Mouse (Mus musculus) brain, adult 2 months (tissue): ENCODE data around the gene Ocel1.
"Not testable (repeated sequence)": the region's sequence is repeated elsewhere in the genome, so short reads cannot be mapped to it uniquely, and the experiment has no call there.

Experiments
- DNase-seq: peaks from one replicate; pipeline ENCODE4 v3.0.0; 2011; ENCODE audit warnings: low read depth, low spot score

Gene Ocel1

DNA sequence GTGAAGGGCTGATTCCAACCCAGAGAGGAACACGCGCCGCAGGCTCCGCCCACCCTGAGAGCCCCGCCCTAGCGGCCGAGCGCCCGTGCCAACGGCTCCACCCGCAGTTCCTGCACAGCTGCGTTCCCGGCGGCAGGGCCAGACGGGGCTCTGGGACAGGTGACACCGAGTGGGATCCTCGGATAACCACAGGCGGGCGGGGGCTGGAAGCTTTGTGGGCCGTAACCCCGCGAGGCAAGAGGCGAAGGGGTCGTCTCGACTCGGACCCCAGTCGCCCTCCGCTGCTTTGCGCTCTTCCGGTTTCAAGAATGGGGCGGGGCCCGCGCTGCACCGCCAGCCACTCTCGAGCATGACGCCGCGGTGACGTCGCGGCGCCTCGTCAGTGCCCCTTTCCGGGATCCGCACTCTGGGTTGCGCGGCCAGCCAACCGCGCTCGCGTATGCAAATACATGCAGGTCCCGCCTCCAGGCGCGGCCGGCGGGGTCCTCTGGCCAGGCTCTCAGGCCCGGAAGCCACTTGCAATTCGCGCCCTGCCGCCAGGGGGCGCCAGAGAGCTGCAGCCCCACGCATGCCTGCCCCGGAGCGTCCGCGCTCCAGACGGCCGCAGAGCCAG is at the start of gene Ocel1:
Ocel1 (plus strand) TSS at position 63 of the 613 bp plus-strand sequence.
- DNase-seq = peak; percentile 99

DNA sequence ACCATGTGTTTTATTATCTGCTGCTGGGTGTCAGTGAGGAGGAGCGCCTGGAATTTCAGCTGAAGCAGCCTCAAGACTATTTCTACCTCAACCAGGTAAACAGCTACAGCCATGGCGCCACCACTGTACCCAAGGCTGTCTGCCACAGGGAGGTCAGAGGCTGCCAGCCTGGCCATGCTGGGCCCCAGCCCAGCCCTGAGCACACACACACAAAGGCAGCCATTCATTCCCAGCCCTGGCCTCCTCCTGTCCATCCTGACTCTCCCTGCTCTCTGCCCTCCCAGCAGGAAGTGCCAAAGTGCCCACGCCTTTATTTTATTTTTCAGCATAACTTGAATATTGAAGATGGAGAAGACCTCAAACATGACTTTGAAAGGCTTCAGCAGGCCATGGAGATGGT is 48.2 kb upstream of the Ocel1 start:
- DNase-seq = peak; percentile 69

DNA sequence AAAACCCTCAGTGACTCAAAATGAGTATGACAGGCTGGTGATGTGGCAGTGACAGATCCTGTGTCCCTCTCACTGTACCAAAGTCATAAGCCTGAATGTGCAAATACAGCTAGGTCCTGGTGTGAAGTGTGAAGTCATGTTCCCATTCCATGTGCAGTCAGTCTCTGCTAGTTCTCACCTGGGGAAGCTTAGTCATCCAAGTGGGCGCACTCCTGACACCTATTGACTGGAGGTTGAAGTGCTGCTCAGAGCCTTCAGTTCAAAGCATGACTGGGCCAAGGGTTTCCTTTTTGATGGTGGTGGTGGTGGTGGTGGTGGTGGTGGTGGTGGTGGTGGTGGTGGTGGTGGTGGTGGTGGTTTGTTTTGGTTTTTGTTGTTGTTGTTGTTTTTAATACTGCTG is 46.2 kb upstream of the Ocel1 start:
- DNase-seq = peak; percentile 58

DNA sequence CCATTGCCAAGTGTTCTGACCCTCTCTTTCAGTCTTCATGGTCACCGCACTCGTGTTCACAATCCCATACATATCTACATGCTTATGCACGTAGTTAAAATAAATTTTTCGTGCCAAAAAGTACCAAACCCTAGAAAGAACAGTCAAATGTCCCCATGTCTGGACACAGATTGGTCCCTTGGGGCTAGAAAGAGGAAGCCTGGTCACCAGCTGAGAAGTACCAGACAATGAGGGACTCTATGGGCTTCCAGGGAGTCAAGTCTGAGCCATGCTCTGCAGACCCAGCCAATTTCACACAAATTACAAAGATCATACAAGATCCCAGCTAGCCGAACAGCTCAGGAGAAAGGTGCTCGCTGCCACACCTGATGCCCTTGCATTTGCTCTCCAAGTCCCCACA is 33.3 kb upstream of the Ocel1 start:
- not testable (repeated sequence) for DNase-seq

DNA sequence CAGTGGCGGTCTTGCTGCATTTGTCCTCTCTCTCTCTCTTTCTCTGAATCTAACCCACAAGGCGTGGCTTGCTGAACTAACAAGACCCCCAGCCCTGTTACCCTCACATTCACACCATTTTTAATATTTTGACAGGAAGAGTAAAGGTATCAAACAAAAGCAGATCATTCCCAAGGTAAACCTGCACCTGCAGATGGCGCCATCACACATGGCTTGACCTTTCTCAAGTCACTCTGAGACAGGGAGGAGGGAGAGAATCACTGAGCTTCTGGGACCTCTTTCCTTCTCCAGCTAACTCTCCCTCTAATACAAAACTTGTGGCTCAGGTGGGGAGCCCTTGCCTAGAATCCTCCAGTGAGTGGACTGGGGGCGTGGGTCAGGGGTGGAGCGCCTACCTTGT is 30.5 kb upstream of the Ocel1 start:
- peak; percentile 51 for DNase-seq

DNA sequence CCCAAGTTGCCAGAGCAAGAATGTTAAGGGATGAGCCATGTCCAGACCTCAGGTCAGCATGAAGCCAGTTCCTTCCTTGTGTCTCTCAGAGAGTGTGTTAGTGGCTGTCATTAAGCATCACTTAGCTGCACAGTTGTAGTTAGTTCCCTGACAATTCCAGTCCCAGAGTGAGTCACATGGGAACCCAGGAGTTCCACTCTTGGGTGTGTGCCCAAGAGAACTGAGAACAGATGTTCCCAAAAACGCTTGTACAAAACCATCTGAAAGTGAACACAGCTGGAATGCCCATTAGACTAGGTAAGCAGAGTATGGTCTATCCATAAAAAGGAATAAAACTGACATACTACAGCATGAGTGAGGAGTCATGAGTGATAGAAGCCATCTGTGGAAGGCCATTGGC is 24.5 kb upstream of the Ocel1 start:
- no peak for DNase-seq

DNA sequence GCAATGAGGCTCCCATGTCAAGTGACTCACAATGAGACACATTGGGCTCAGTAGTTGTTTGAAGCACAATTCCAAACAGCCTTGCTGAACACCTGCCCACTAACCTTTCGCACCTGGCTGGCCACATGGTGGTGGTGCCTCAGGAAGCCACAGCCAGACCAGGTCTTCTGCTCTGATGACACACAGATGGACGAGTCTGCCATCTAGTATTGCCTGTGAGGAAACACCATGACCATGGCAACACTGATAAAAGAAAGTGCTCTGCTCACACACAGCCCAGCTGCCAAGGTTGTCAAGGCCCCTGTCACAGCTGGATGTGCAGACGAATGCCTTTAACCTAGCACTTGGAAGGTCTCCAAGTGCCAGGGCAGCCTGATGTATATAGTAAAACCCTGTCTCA is 20.0 kb upstream of the Ocel1 start:
- DNase-seq = no peak

DNA sequence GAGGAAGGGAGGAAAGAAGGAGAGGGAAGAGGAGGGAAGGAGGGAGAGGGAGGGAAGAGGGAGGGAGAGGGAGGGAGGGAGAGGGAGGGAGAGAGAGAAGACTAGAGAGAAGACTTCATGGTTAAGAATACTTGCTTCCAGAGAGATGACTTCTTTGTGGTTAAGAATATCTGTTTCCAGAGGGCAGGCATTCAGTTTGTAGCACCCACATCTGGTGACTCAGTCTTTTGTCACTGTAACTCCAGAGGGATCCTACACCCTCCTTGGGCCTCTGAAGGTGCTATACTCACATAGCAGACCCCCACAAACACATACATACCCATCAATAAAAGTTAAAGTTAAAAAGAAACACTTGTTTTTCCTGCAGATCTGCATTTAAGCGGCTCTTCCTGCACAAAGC is 19.6 kb upstream of the Ocel1 start:
- DNase-seq = peak; percentile 26

DNA sequence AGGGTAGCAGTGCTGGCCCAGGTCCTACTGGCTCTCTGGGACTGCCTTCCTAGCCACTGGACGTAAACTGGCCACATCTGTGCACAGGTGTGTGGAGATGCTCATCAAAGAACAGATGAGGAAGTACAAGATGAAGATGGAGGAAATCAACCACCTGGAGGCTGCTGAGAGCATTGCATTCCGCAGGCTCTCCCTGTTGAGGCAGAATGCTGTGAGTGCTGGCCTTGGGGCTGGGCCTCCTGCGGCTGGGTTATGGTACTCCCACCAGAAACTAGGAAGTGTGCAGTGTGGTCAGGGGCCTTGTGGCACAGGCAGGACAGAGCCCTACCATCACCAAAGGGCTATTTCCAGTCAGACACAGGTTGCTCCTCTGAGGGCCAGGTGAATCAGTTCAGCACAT is 13.1 kb upstream of the Ocel1 start:
- DNase-seq = no peak

- DNase-seq = peak; percentile 98
Observed at GRCm38 (mm10) chr8:71366771-71367528, 4.1 kb upstream of the Ocel1 start, which contains the start of gene Use1. Gene Use1, plus strand, starts transcription at chr8:71366848.

DNA sequence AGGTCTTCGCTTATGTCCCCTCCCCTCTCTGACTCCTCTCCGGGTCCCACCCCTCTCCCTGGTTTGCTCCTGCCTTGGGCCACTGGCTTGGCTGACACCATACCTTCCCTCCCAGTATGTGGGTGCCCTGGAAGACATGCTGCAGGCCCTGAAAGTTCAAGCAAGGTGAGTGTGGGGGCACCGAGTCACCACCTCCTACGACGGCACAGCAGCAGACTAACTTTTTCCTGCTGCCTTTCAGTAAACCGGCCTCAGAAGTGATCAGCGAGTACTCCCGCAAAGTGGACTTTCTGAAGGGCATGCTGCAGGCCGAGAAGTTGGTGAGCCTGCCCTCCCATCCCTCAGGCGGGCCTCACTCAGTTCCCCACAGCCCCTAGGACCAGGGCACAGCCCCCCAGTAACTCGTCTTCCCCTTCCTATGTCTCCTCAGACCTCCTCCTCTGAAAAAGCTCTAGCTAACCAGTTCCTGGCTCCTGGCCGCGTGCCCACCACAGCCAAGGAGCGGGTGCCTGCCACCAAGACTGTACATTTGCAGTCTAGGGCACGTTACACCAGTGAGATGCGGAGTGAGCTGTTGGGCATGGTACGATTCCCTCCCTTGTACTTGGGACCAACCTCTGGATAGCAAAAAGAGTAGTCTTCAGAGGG is 3.4 kb upstream of the Ocel1 start:
- DNase-seq = no peak

DNA sequence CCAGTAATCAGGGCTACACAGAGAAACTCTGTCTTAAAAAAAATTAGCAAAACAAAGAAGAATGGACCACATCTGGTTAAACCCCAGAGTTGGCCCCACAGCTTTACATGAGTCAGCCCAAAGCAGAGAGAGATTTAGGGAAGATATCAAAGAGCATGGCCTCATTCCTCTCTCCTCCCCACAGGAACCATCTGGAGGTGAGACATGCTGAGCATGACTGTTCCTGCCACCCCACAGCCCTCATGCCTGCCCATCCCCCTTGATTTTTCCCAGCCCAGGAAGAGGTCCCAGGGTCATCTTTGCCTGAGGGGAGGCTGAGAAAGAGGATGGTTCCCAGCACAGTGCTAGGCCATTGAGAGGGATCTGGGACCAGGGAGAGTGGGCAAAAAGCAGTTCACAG is 2.7 kb upstream of the Ocel1 start:
- DNase-seq = no peak

DNA sequence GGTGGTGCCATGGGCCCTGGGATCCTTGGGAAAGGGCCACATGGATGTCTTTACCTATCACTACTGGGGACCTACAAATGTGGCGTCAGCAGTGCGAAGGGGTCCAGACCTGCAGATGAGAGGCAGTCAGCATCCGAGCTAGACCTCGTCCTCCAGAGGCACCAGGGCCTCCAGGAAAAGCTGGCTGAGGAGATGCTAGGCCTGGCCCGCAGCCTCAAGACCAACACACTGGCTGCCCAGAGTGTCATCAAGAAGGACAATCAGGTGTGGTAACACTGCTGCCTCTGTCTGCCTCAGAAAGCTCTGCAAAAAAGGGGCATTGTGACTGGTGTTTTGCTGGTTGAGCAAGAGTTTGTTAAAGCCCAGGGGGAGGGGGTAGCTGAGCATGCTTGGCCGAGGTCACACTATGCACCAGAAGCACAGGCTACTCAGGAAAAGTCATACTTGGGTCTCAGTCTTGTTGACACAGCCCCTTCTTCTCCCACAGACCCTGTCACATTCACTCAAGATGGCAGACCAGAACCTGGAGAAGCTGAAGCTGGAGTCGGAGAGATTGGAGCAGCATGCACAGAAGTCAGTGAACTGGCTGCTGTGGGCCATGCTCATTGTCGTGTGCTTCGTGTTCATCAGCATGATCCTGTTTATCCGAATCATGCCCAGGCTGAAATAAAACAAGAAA is 1.9 kb upstream of the Ocel1 start:
- no peak for DNase-seq

GRCm38 (mm10) chr8:71370711-71371235 is 325 bp upstream of the Ocel1 start:
- peak; percentile 42 for DNase-seq

- DNase-seq = no peak
Observed at GRCm38 (mm10) chr8:71372427-71372826, 1.3 kb downstream of the Ocel1 start.

DNA sequence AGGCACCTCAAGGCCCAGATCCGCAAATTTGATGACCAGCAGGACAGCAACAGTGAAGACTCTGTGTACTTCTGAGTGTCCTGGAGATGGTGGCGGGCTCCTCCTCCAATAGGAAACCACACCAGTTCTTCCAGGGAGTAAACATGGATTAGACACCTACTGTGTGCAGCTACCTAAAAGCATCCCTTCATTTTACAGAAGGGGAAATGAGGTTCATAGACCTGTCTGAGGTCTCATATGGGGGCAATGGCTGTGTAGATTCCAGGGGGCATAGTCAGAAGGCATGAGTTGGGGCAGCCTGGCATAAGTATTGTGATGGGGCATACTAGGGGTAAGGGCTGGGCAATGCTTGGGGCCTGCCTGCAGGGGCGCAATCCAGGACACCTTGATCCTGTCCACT is 1.9 kb downstream of the Ocel1 start:
- no peak for DNase-seq

DNA sequence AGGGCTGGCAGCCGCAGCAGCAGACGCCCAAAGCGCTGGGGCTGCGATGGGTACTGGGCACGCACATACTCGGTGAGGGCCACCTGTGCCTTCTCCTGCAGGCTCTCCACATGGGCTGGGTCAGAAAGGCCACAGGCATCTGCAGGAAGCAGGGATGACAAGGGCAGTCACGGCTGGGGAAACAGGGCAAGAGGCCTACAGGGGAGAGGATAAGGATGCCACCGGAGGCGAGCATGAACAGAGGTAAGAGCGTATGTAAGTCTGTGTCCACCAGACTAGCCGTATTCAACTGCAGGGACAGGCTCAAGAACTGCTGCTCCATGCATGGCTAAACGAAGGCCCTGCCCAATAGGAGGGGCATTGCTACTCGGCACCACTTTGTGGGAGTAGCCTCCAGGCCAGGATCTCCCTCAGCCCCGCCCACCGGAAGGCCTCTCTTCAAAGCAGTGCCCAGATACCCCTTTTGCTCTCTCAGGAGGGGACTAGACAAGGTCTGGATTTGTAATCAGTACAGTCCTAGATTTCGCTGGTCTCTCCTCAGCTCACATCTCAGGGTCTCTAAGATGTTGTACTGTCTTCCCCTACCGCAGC is 3.6 kb downstream of the Ocel1 start:
- DNase-seq = no peak

GRCm38 (mm10) chr8:71375581-71376422 is 4.7 kb downstream of the Ocel1 start:
- DNase-seq = peak; percentile 86

DNA sequence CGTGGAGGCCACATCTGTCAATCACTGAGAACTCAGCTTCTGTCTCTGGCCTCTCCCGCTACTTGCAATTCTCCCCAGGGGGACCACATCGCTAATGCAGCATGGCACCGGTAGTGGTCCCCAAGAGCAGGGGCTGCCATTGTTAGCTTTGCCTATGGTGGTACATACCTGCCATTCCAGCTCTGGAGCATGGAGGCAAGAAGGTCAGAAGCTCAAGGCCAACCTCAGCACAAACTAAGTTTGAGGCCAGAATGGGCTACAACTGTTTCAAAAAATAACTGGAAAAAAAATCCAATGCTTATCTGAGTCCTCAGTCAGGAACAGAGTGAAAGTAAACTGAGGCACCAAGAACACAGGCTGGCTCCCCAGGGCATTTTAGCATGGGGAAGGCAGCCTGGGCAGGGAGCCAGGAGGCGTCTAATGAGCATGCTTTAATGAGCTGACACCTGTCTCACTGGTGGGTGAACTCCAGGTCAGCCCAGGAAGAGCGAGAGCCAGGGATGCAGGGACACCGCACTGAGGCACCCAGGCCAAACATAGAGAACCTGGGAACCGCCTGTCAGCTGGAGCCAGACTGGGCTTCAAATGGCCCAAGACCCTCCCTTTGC is 5.4 kb downstream of the Ocel1 start:
- DNase-seq = no peak

- no peak for DNase-seq
Observed at GRCm38 (mm10) chr8:71379008-71379407, 7.9 kb downstream of the Ocel1 start.
